Mouse (Mus musculus) cerebellum, adult 2 months (tissue): ENCODE measurements around the gene Ampd1. TPM values are rescaled to one million over a fixed set of nuclear protein-coding genes. Genes with fewer than 3 reads are reported as not detected.
A peak's percentile ranks its signal among the peaks of the same experiment; 100 is the strongest.

ENCODE experiments used
- DNase-seq, 2 experiments: peaks; one replicate each; pipeline ENCODE4 v3.0.0; 2021
- H3K27ac ChIP-seq: fragments of 200-500 bp; 2 replicates; pipeline ENCODE4 v1.5.1; 2012; ENCODE audit warnings: low read length, control low read depth, inconsistent platforms; ENCODE audit not compliant: insufficient read depth
- H3K27me3 ChIP-seq: fragments of 200-500 bp; 2 replicates; pipeline ENCODE4 v1.6.1; 2012; ENCODE audit warnings: inconsistent platforms, mild to moderate bottlenecking, low read length, moderate library complexity; ENCODE audit not compliant: control insufficient read depth, insufficient read depth
- H3K4me1 ChIP-seq: fragments of 200-500 bp; 2 replicates; pipeline ENCODE4 v1.6.1; 2011; ENCODE audit warnings: low read length; ENCODE audit not compliant: control insufficient read depth, insufficient read depth
- H3K4me3 ChIP-seq: fragments of 200-500 bp; replicated peaks from 2 replicates; pipeline ENCODE3; 2011; ENCODE audit warnings: mild to moderate bottlenecking, low read depth, low read length, control low read depth; ENCODE audit not compliant: insufficient read depth
- CTCF ChIP-seq: fragments of 200-500 bp; IDR thresholded peaks from 2 replicates; pipeline ENCODE4 v1.5.1; 2011; ENCODE audit warnings: low read depth, mild to moderate bottlenecking, control low read depth, low read length, moderate library complexity, borderline replicate concordance; ENCODE audit not compliant: insufficient read depth
- POLR2A ChIP-seq: fragments of 200-500 bp; IDR thresholded peaks from 2 replicates; pipeline ENCODE4 v1.6.1; 2011; ENCODE audit warnings: low read length, control low read depth, borderline replicate concordance; ENCODE audit not compliant: insufficient read depth
- WGBS: fragments of 180-500 bp; shearing (Covaris S2); methylation state at CpG from one replicate; pipeline ENCODE4 v1.1.7; 2018; 5-methylcytosine and 5-hydroxymethylcytosine counted together
- polyA plus RNA-seq: library from polyadenylated mRNA; depleted of rRNA; stranded (reverse); fragments of >200 nt; gene quantifications from 2 replicates; pipeline ENCODE4 v1.2.3, GENCODE M21; 2012

The Ampd1 gene
- polyA plus RNA-seq, 1 experiment = not detected

- Histone ChIP-seq H3K27ac (no peak overlapping the region), H3K4me1 (no peaks in the 10 kb centered on the region), H3K27me3 (no peaks in the 10 kb centered on the region), H3K4me3 (no peak overlapping the region)
- TF ChIP-seq CTCF (no peak), POLR2A (no peak)
- DNase-seq = no peak
- WGBS = 81% methylated on average over 3 of the region's 3 CpGs
Observed at GRCm38 (mm10) chr3:103085986-103086385, 12.2 kb downstream of the Ampd1 start.

GRCm38 (mm10) chr3:103091753-103092152 is 17.9 kb downstream of the Ampd1 start:
- DNase-seq = no peak
- no peaks in the 10 kb centered on the region for H3K27me3 ChIP-seq
- H3K27ac ChIP-seq = no peak overlapping the region
- no peak for TF ChIP-seq CTCF
- no peak for TF ChIP-seq POLR2A
- 98% methylated on average over 2 of the region's 2 CpGs for WGBS
- no peak overlapping the region for H3K4me3 ChIP-seq
- H3K4me1 ChIP-seq = no peaks in the 10 kb centered on the region

GRCm38 (mm10) chr3:103098662-103099061 is 24.8 kb downstream of the Ampd1 start:
- H3K4me1 ChIP-seq = no peaks in the 10 kb centered on the region
- no peak for TF ChIP-seq POLR2A
- TF ChIP-seq CTCF = no peak
- no peak for DNase-seq
- H3K4me3 ChIP-seq = no peak overlapping the region
- no peaks in the 10 kb centered on the region for H3K27me3 ChIP-seq
- no peak overlapping the region for H3K27ac ChIP-seq
- WGBS = 79% methylated on average over 23 of the region's 23 CpGs

- no peak for TF ChIP-seq POLR2A
- no peak for TF ChIP-seq CTCF
- 85% methylated on average over 6 of the region's 6 CpGs for WGBS
- DNase-seq = no peak
- Histone ChIP-seq H3K27ac (no peak overlapping the region), H3K27me3 (no peaks in the 10 kb centered on the region), H3K4me3 (no peak overlapping the region), H3K4me1 (no peaks in the 10 kb centered on the region)
Observed at GRCm38 (mm10) chr3:103099667-103100066, 25.9 kb downstream of the Ampd1 start.

GRCm38 (mm10) chr3:103100735-103101134 is 26.9 kb downstream of the Ampd1 start:
- TF ChIP-seq POLR2A (no peak), CTCF (no peak)
- H3K27ac ChIP-seq = no peak overlapping the region
- no peaks in the 10 kb centered on the region for H3K4me1 ChIP-seq
- DNase-seq = no peak
- H3K27me3 ChIP-seq = no peaks in the 10 kb centered on the region
- WGBS = 53% methylated on average over 2 of the region's 2 CpGs
- no peak overlapping the region for H3K4me3 ChIP-seq

GRCm38 (mm10) chr3:103101194-103101593 is 27.4 kb downstream of the Ampd1 start:
- no peak overlapping the region for H3K4me3 ChIP-seq
- DNase-seq = no peak
- TF ChIP-seq POLR2A = no peak
- TF ChIP-seq CTCF = no peak
- H3K27ac ChIP-seq = no peak overlapping the region
- H3K4me1 ChIP-seq = no peaks in the 10 kb centered on the region
- 63% methylated on average over 5 of the region's 5 CpGs for WGBS
- no peaks in the 10 kb centered on the region for H3K27me3 ChIP-seq

GRCm38 (mm10) chr3:103101909-103102308 is 28.1 kb downstream of the Ampd1 start:
- no peak for DNase-seq
- TF ChIP-seq CTCF (no peak), POLR2A (no peak)
- H3K4me1 ChIP-seq = no peaks in the 10 kb centered on the region
- peak overlapping the region; percentile 44 for H3K4me3 ChIP-seq
- H3K27me3 ChIP-seq = no peaks in the 10 kb centered on the region
- 2% methylated on average over 14 of the region's 14 CpGs for WGBS
- no peak overlapping the region for H3K27ac ChIP-seq

- WGBS = 2% methylated on average over 72 of the region's 72 CpGs
- H3K4me3 ChIP-seq = peak within 1 kb of the TSS; percentile 44
- DNase-seq = peak; percentile 43 to 49
- H3K4me1 ChIP-seq = no peaks in the 10 kb centered on the region
- H3K27ac ChIP-seq = no peak within 1 kb of the TSS
- TF ChIP-seq POLR2A (no peak), CTCF (no peak)
- H3K27me3 ChIP-seq = no peaks in the 10 kb centered on the region
Observed at GRCm38 (mm10) chr3:103102454-103103390, 28.9 kb downstream of the Ampd1 start, which contains the start of gene Dennd2c. Gene Dennd2c (plus strand): TSS chr3:103102604.
